Mouse (Mus musculus) kidney, embryonic 15.5 days (tissue): ENCODE data around the gene Mllt10. TPM values are rescaled to one million over a fixed set of nuclear protein-coding genes. Genes with fewer than 3 reads are reported as not detected.
A peak's percentile ranks its signal among the peaks of the same experiment; 100 is the strongest.

Source experiments
- ATAC-seq: fragments of 200-750 bp; cut with Nextera tagmentation; replicated peaks from 2 replicates; pipeline ENCODE4 v1.8.0; 2017; ENCODE audit warnings: moderate TSS enrichment; ENCODE audit not compliant: low FRiP score
- H3K27ac ChIP-seq: fragments of 300-500 bp; sonication (generic); 2 replicates; pipeline ENCODE4 v1.5.1; 2015; ENCODE audit warnings: mild to moderate bottlenecking, inconsistent platforms
- H3K27me3 ChIP-seq: fragments of 300-500 bp; sonication (generic); 2 replicates; pipeline ENCODE4 v1.6.1; 2015; ENCODE audit warnings: inconsistent platforms
- H3K36me3 ChIP-seq: fragments of 300-500 bp; sonication (generic); 2 replicates; pipeline ENCODE4 v1.6.1; 2015; ENCODE audit warnings: inconsistent platforms
- H3K4me1 ChIP-seq: fragments of 300-500 bp; sonication (generic); 2 replicates; pipeline ENCODE4 v1.6.1; 2015; ENCODE audit warnings: inconsistent platforms
- H3K4me2 ChIP-seq: fragments of 300-500 bp; sonication (generic); 2 replicates; pipeline ENCODE4 v1.6.1; 2015; ENCODE audit warnings: moderate library complexity, mild to moderate bottlenecking, inconsistent platforms
- H3K4me3 ChIP-seq: fragments of 300-500 bp; sonication (generic); replicated peaks from 2 replicates; pipeline ENCODE4 v1.5.1; 2015; ENCODE audit warnings: mild to moderate bottlenecking, inconsistent platforms
- H3K9ac ChIP-seq: fragments of 300-500 bp; sonication (generic); 2 replicates; pipeline ENCODE4 v1.6.1; 2015; ENCODE audit warnings: mild to moderate bottlenecking, inconsistent platforms
- H3K9me3 ChIP-seq: fragments of 300-500 bp; sonication (generic); replicated peaks from 2 replicates; pipeline ENCODE4 v1.6.1; 2016; ENCODE audit warnings: inconsistent platforms
- WGBS: fragments of 180-500 bp; shearing (Covaris S2); methylation state at CpG from one replicate; pipeline ENCODE4 v1.1.7; 2015; ENCODE audit warnings: mixed read lengths; 5-methylcytosine and 5-hydroxymethylcytosine counted together
- polyA plus RNA-seq: library from polyadenylated mRNA; unstranded; fragments of >200 nt; fragmentation: Nextera tagmentation; extraction: Ambion mirVana; gene quantifications from 2 replicates; pipeline ENCODE4 v1.2.1, GENCODE M21; 2015

Mllt10 gene
- polyA plus RNA-seq, result 72.9 and 73.1 TPM in 2 replicates

DNA sequence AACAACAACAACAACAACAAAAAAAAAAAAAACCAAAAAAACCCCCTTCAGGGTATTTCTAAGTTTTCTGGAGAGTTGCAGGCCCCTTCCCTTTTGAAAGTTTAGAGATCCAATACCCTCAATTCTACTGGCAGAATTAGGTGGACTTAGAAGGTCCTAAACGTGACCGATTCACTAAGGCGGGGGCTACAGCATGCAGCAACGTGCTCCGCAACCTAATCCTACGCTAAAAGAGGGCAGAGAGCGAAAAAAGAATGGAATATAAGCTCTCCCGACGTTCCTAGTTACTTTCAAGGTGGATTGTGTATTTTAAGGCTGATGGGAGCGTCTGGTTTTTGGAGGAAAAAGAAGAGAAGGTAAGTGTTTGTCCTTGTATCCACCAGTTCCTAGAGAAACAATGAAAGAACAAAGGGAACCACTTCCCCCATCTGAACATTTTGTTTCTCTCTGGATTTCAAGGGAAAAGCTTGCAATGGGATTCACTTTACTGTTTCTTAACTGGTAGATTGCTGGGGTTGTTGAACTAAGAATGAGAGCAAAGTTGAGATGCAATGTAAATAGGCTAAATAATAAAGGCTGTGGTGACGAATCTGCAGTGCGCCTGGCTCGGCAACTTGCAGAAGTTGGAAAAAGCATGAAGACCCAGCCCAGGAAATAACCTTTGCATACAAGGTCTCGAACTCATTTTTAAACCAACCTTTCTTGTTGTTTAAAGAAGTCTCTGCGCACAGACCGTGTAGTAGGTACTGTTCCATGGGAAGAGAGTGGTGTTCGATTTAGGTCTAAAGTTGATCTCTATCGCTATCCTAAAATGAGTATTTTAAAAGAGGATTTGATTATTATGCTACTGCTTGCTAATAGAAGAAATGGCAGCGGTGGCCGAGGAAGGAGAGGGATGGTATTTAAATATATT lies at the start of gene Mllt10:
Gene Mllt10, plus strand, starts transcription at position 222 of the 913 bp plus-strand sequence.
- WGBS, result 4% methylated on average over 20 of the region's 20 CpGs
- Histone ChIP-seq H3K4me2 (peak within 1 kb of the TSS; percentile 86), H3K36me3 (no peaks in the 10 kb centered on the region), H3K9me3 (no peaks in the 10 kb centered on the region), H3K27ac (peak within 1 kb of the TSS; percentile 100), H3K4me1 (peaks cover 27% of the 10 kb centered on the region), H3K4me3 (peak within 1 kb of the TSS; percentile 60), H3K27me3 (no peaks in the 10 kb centered on the region), H3K9ac (peak within 1 kb of the TSS; percentile 56)
- ATAC-seq, result no peak

DNA sequence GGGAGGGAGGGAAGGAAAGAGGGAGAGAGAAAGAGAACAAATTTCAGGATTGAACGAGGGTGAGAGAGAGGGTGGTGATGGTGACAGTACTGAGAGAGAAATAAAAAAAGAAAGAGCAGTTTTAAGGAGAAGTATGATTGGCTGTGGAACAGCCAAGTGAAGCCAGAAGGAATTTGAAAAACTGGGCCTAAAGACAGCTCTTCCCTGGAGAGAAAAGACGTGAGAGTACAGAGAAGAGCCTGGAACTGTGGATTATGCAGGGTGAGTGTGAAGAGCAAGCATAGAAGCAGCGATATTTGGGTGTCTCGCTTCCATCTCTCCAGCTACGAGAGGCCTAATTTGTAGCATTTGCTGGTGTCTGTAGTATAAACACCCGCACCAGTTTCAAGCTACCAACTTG lies 43.8 kb upstream of the Mllt10 start:
- H3K4me2 ChIP-seq, result no peak overlapping the region
- H3K4me3 ChIP-seq, result no peak overlapping the region
- H3K4me1 ChIP-seq, result no peaks in the 10 kb centered on the region
- ATAC-seq, result no peak
- no peaks in the 10 kb centered on the region for H3K9me3 ChIP-seq
- WGBS, result 87% methylated on average over 6 of the region's 6 CpGs
- H3K27ac ChIP-seq, result no peak overlapping the region
- no peaks in the 10 kb centered on the region for H3K27me3 ChIP-seq
- no peaks in the 10 kb centered on the region for H3K36me3 ChIP-seq
- H3K9ac ChIP-seq, result no peak overlapping the region

DNA sequence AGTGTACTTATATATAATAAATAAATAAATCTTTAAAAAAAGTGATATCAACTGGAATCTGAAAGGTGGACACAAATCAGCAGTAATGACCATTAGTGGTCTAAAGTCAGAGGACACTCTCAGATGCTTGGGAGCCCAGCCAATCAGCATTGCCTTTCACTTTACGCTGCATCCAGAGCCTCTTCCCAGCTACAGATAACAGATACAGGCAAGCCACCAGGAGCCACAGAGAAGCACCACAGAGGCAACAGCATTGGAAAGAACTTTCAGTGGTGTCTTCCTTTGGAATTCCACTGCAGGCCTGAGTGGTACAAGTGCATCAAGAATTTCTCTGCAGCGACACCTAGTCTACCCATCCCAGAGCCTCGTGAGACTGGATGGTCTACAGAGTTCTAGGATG lies 42.2 kb upstream of the Mllt10 start:
- Histone ChIP-seq H3K27ac (no peak overlapping the region), H3K4me1 (no peaks in the 10 kb centered on the region), H3K9ac (no peak overlapping the region), H3K36me3 (no peaks in the 10 kb centered on the region), H3K27me3 (no peaks in the 10 kb centered on the region), H3K4me3 (no peak overlapping the region), H3K4me2 (no peak overlapping the region), H3K9me3 (no peaks in the 10 kb centered on the region)
- no peak for ATAC-seq
- WGBS, result 89% methylated on average over 3 of the region's 3 CpGs

DNA sequence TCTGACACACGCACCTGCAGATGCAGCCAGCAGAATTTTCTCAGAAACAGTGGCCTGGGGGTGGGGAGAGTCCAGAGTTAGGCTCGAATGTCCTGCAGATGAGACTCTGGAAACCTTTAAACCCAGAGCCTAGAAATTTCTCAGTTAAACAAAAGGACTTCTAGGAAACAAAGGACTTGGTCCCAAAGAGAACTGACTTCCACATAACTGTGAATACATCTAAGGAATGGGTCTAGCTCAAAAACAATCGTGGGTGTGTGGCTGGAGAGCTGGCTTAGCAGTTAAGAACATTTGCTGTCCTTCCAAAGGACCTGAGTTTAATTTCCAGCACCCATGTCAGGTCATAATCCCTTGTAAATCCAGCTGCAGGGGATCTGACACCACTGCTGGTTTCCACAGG lies 39.5 kb upstream of the Mllt10 start:
- WGBS, result 65% methylated on average over 3 of the region's 3 CpGs

DNA sequence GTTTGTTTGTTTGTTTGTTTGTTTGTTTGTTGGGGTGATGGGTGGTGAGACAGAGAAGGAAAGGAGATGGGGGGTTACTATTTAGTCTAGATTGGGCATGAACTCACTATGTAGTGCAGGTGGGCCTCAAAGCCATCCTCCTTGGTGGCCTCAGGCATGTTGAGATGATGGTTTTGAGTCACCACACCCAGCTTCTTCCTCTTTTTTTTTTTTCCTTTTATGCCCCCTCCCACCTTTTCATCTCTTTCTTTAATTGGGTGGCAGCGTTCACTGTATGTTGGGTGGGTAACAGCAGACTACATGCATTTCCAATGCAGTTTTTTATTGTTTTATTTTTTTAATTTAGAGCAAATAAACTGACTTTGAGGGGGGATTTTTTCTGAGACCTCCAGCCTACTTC lies 38.4 kb upstream of the Mllt10 start:
- Histone ChIP-seq H3K36me3 (no peaks in the 10 kb centered on the region), H3K4me3 (no peak overlapping the region), H3K4me2 (no peak overlapping the region), H3K4me1 (no peaks in the 10 kb centered on the region), H3K9me3 (no peaks in the 10 kb centered on the region), H3K9ac (no peak overlapping the region), H3K27me3 (no peaks in the 10 kb centered on the region), H3K27ac (no peak overlapping the region)
- 94% methylated on average over 1 of the region's 1 CpGs for WGBS
- ATAC-seq, result no peak

More for the DNA sequence above, 39.5 kb upstream of the Mllt10 start:
- Histone ChIP-seq H3K4me3 (no peak overlapping the region), H3K9me3 (no peaks in the 10 kb centered on the region), H3K36me3 (no peaks in the 10 kb centered on the region), H3K4me2 (no peak overlapping the region), H3K9ac (no peak overlapping the region), H3K27me3 (no peaks in the 10 kb centered on the region), H3K4me1 (no peaks in the 10 kb centered on the region), H3K27ac (no peak overlapping the region)
- ATAC-seq, result no peak

GRCm38 (mm10) chr2:18017321-18017720 lies 37.7 kb upstream of the Mllt10 start:
- 89% methylated on average over 6 of the region's 6 CpGs for WGBS
- Histone ChIP-seq H3K9ac (no peak overlapping the region), H3K9me3 (no peaks in the 10 kb centered on the region), H3K4me2 (no peak overlapping the region), H3K4me3 (no peak overlapping the region), H3K27ac (no peak overlapping the region), H3K27me3 (no peaks in the 10 kb centered on the region), H3K36me3 (no peaks in the 10 kb centered on the region), H3K4me1 (no peaks in the 10 kb centered on the region)
- ATAC-seq, result no peak

- H3K27me3 ChIP-seq, result no peaks in the 10 kb centered on the region
- H3K9me3 ChIP-seq, result no peaks in the 10 kb centered on the region
- no peak overlapping the region for H3K27ac ChIP-seq
- no peak overlapping the region for H3K4me3 ChIP-seq
- no peak overlapping the region for H3K4me2 ChIP-seq
- 58% methylated on average over 1 of the region's 1 CpGs for WGBS
- no peak overlapping the region for H3K9ac ChIP-seq
- H3K36me3 ChIP-seq, result no peaks in the 10 kb centered on the region
- H3K4me1 ChIP-seq, result no peaks in the 10 kb centered on the region
- no peak for ATAC-seq
Observed at GRCm38 (mm10) chr2:18019122-18019521, 35.9 kb upstream of the Mllt10 start.

DNA sequence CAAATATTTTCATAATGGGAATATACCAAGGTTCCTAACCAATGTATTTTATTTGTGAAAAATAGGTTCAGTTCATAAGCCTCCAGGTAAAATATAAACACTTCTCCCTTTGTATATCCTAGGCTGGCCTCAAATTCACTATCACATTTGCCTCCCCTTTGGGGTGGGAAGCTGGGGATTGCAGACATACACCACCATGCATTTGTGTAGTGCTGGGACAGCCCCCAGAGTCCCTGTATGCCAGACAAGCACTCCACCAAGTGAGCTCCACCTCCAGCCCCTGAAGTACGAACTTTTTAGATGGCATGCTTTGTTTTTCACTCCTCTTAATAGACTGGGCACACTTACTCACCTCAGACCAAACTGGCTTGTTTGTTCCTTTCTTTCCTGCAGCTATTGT lies 32.2 kb upstream of the Mllt10 start:
- H3K4me1 ChIP-seq, result peaks cover 16% of the 10 kb centered on the region
- H3K9me3 ChIP-seq, result no peaks in the 10 kb centered on the region
- no peaks in the 10 kb centered on the region for H3K27me3 ChIP-seq
- no peak overlapping the region for H3K4me2 ChIP-seq
- WGBS, result 50% methylated on average over 1 of the region's 1 CpGs
- no peak overlapping the region for H3K9ac ChIP-seq
- ATAC-seq, result no peak
- no peaks in the 10 kb centered on the region for H3K36me3 ChIP-seq
- H3K4me3 ChIP-seq, result no peak overlapping the region
- H3K27ac ChIP-seq, result no peak overlapping the region

DNA sequence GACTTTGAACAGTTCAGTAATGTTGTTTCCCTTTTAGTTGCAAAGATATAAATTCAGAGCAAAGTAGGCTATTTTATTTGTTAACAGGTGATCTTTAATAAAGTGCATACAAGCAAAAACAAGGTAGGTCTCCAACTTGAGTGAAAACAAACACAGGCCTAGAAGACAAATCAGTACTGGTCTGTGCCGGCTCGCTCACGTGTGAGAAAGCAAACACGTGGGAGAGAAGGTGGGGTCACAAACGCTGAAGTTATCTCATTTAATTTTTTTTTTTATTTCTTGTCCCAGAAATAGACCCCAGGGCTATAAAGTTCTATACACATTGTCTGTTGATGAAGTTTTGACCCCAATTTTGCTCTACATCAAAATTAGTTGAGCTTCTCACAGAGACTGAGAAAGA lies 29.9 kb upstream of the Mllt10 start:
- Histone ChIP-seq H3K36me3 (no peaks in the 10 kb centered on the region), H3K27ac (no peak overlapping the region), H3K4me2 (peak overlapping the region; percentile 95), H3K4me1 (peaks cover 19% of the 10 kb centered on the region), H3K4me3 (0 out of 2 replicates have a peak overlapping the region, but pooled peaks have one; percentile 67), H3K9me3 (no peaks in the 10 kb centered on the region), H3K27me3 (no peaks in the 10 kb centered on the region), H3K9ac (no peak overlapping the region)
- WGBS, result 57% methylated on average over 5 of the region's 5 CpGs
- no peak for ATAC-seq

DNA sequence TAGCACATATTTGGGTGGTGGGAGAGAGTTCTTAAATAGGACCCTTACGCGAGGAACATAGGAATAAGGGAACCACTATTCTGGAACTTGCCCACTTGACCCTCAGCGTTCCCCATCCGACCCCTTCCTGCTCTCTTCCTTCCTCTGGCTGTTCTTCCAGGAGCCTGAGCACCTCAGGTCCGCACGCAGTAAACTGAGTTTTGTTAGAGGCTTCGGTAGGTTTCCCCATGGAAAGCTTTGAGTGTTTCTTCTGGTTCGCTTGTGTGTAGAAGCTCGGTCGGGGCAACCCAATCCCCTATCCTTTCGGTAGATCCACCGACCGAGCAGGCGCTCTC lies 29.3 kb upstream of the Mllt10 start:
- Histone ChIP-seq H3K27me3 (no peaks in the 10 kb centered on the region), H3K4me2 (peak overlapping the region; percentile 95), H3K9ac (peak overlapping the region; percentile 55), H3K27ac (peak overlapping the region; percentile 99), H3K36me3 (no peaks in the 10 kb centered on the region), H3K9me3 (no peaks in the 10 kb centered on the region), H3K4me3 (peak overlapping the region; percentile 67), H3K4me1 (peaks cover 25% of the 10 kb centered on the region)
- no peak for ATAC-seq
- WGBS, result 3% methylated on average over 14 of the region's 14 CpGs

GRCm38 (mm10) chr2:18026116-18026947 lies 28.7 kb upstream of the Mllt10 start:
- Histone ChIP-seq H3K4me2 (peak overlapping the region; percentile 95), H3K27me3 (no peaks in the 10 kb centered on the region), H3K4me3 (peak overlapping the region; percentile 67), H3K4me1 (peaks cover 30% of the 10 kb centered on the region), H3K36me3 (no peaks in the 10 kb centered on the region), H3K27ac (peak overlapping the region; percentile 99), H3K9me3 (no peaks in the 10 kb centered on the region), H3K9ac (peak overlapping the region; percentile 55)
- under 1% methylated on average over 44 of the region's 44 CpGs for WGBS
- peak; percentile 34 for ATAC-seq
